Mouse (Mus musculus) stomach, embryonic 15.5 days (tissue): Measurements from ENCODE around the gene Prss40. TPM values are rescaled to one million over a fixed set of nuclear protein-coding genes. Genes with fewer than 3 reads are reported as not detected.

Experiments used
- ATAC-seq: fragments of 200-750 bp; cut with Nextera tagmentation; 2 replicates; pipeline ENCODE4 v1.8.0; 2017; ENCODE audit warnings: low read depth, moderate number of reproducible peaks, moderate TSS enrichment; ENCODE audit not compliant: insufficient read depth, low FRiP score
- H3K27ac ChIP-seq: fragments of 300-500 bp; sonication (generic); 2 replicates; pipeline ENCODE4 v1.5.1; 2015; ENCODE audit warnings: mild to moderate bottlenecking, inconsistent platforms
- H3K27me3 ChIP-seq: fragments of 300-500 bp; sonication (generic); replicated peaks from 2 replicates; pipeline ENCODE4 v1.6.1; 2015; ENCODE audit warnings: inconsistent platforms
- H3K36me3 ChIP-seq: fragments of 300-500 bp; sonication (generic); 2 replicates; pipeline ENCODE4 v1.6.1; 2015; ENCODE audit warnings: inconsistent platforms
- H3K4me1 ChIP-seq: fragments of 300-500 bp; sonication (generic); 2 replicates; pipeline ENCODE4 v1.6.1; 2015; ENCODE audit warnings: inconsistent platforms
- H3K4me2 ChIP-seq: fragments of 300-500 bp; sonication (generic); 2 replicates; pipeline ENCODE4 v1.6.1; 2015; ENCODE audit warnings: mild to moderate bottlenecking, inconsistent platforms
- H3K4me3 ChIP-seq: fragments of 300-500 bp; sonication (generic); replicated peaks from 2 replicates; pipeline ENCODE4 v1.5.1; 2015; ENCODE audit warnings: inconsistent platforms
- H3K9ac ChIP-seq: fragments of 300-500 bp; sonication (generic); 2 replicates; pipeline ENCODE4 v1.6.1; 2015; ENCODE audit warnings: inconsistent platforms
- H3K9me3 ChIP-seq: fragments of 300-500 bp; sonication (generic); 2 replicates; pipeline ENCODE4 v1.6.1; 2016; ENCODE audit warnings: inconsistent platforms
- WGBS: fragments of 180-500 bp; shearing (Covaris S2); methylation state at CpG from one replicate; pipeline ENCODE4 v1.1.7; 2015; 5-methylcytosine and 5-hydroxymethylcytosine counted together
- polyA plus RNA-seq: library from polyadenylated mRNA; unstranded; fragments of >200 nt; fragmentation: Nextera tagmentation; extraction: Ambion mirVana; gene quantifications from 2 replicates; pipeline ENCODE4 v1.2.1, GENCODE M21; 2015

The Prss40 gene
- polyA plus RNA-seq = not detected in 2 replicates

GRCm38 (mm10) chr1:34560843-34561242 lies at the start of gene Prss40:
Gene Prss40, minus strand, starts transcription at chr1:34560943.
- H3K27me3 ChIP-seq = no peaks in the 10 kb centered on the region
- no peaks in the 10 kb centered on the region for H3K9me3 ChIP-seq
- H3K4me1 ChIP-seq = no peaks in the 10 kb centered on the region
- no peak for ATAC-seq
- H3K27ac ChIP-seq = no peak within 1 kb of the TSS
- no peak within 1 kb of the TSS for H3K4me3 ChIP-seq
- WGBS = 80% methylated on average over 15 of the region's 15 CpGs
- H3K36me3 ChIP-seq = no peaks in the 10 kb centered on the region
- H3K4me2 ChIP-seq = no peak within 1 kb of the TSS
- H3K9ac ChIP-seq = no peak within 1 kb of the TSS

- ATAC-seq = no peak
- 10% methylated on average over 8 of the region's 8 CpGs for WGBS
- no peaks in the 10 kb centered on the region for H3K4me1 ChIP-seq
- no peak overlapping the region for H3K9ac ChIP-seq
- no peaks in the 10 kb centered on the region for H3K27me3 ChIP-seq
- H3K9me3 ChIP-seq = no peaks in the 10 kb centered on the region
- no peaks in the 10 kb centered on the region for H3K36me3 ChIP-seq
- no peak overlapping the region for H3K4me3 ChIP-seq
- H3K4me2 ChIP-seq = no peak overlapping the region
- H3K27ac ChIP-seq = no peak overlapping the region
Measured at GRCm38 (mm10) chr1:34602363-34602762, 41.6 kb upstream of the Prss40 start.

GRCm38 (mm10) chr1:34601323-34602047 lies 40.7 kb upstream of the Prss40 start:
- no peak for ATAC-seq
- Histone ChIP-seq H3K27ac (no peak overlapping the region), H3K27me3 (no peaks in the 10 kb centered on the region), H3K36me3 (no peaks in the 10 kb centered on the region), H3K9me3 (no peaks in the 10 kb centered on the region), H3K4me2 (no peak overlapping the region), H3K4me1 (no peaks in the 10 kb centered on the region), H3K4me3 (no peak overlapping the region), H3K9ac (no peak overlapping the region)
- 74% methylated on average over 3 of the region's 3 CpGs for WGBS

- Histone ChIP-seq H3K4me1 (no peaks in the 10 kb centered on the region), H3K9me3 (no peaks in the 10 kb centered on the region), H3K36me3 (no peaks in the 10 kb centered on the region), H3K4me3 (no peak overlapping the region), H3K27me3 (no peaks in the 10 kb centered on the region), H3K9ac (no peak overlapping the region), H3K4me2 (no peak overlapping the region), H3K27ac (no peak overlapping the region)
- ATAC-seq = no peak
- WGBS = 74% methylated on average over 15 of the region's 15 CpGs
Measured at GRCm38 (mm10) chr1:34600000-34600399, 39.3 kb upstream of the Prss40 start.

GRCm38 (mm10) chr1:34587298-34588096 lies 26.8 kb upstream of the Prss40 start:
- H3K27me3 ChIP-seq = no peaks in the 10 kb centered on the region
- H3K9ac ChIP-seq = no peak overlapping the region
- no peak overlapping the region for H3K4me3 ChIP-seq
- H3K9me3 ChIP-seq = no peaks in the 10 kb centered on the region
- no peak overlapping the region for H3K4me2 ChIP-seq
- H3K36me3 ChIP-seq = no peaks in the 10 kb centered on the region
- 80% methylated on average over 22 of the region's 22 CpGs for WGBS
- H3K27ac ChIP-seq = no peak overlapping the region
- 0 out of 2 replicates have a peak, but pooled peaks have one; percentile 18 for ATAC-seq
- no peaks in the 10 kb centered on the region for H3K4me1 ChIP-seq

- H3K27ac ChIP-seq = no peak overlapping the region
- H3K4me2 ChIP-seq = no peak overlapping the region
- H3K27me3 ChIP-seq = peaks cover 9% of the 10 kb centered on the region
- no peaks in the 10 kb centered on the region for H3K36me3 ChIP-seq
- H3K4me3 ChIP-seq = no peak overlapping the region
- WGBS = 74% methylated on average over 4 of the region's 4 CpGs
- no peak for ATAC-seq
- no peaks in the 10 kb centered on the region for H3K9me3 ChIP-seq
- H3K4me1 ChIP-seq = 0 out of 2 replicates have a peak, but pooled peaks cover 1% of the 10 kb centered on the region
- H3K9ac ChIP-seq = no peak overlapping the region
Measured at GRCm38 (mm10) chr1:34584736-34585135, 24.0 kb upstream of the Prss40 start.

- Histone ChIP-seq H3K4me1 (0 out of 2 replicates have a peak, but pooled peaks cover 4% of the 10 kb centered on the region), H3K36me3 (no peaks in the 10 kb centered on the region), H3K9me3 (no peaks in the 10 kb centered on the region), H3K27me3 (peaks cover 15% of the 10 kb centered on the region), H3K9ac (no peak overlapping the region), H3K4me3 (no peak overlapping the region), H3K27ac (no peak overlapping the region), H3K4me2 (no peak overlapping the region)
- 25% methylated on average over 4 of the region's 4 CpGs for WGBS
- no peak for ATAC-seq
Measured at GRCm38 (mm10) chr1:34583821-34584263, 23.1 kb upstream of the Prss40 start.

- no peak overlapping the region for H3K4me2 ChIP-seq
- 74% methylated on average over 6 of the region's 6 CpGs for whole genome bisulfite sequencing
- H3K9me3 ChIP-seq = no peaks in the 10 kb centered on the region
- no peak for ATAC-seq
- H3K4me1 ChIP-seq = 0 out of 2 replicates have a peak, but pooled peaks cover 4% of the 10 kb centered on the region
- H3K27ac ChIP-seq = no peak overlapping the region
- H3K36me3 ChIP-seq = no peaks in the 10 kb centered on the region
- no peak overlapping the region for H3K4me3 ChIP-seq
- peaks cover 21% of the 10 kb centered on the region for H3K27me3 ChIP-seq
- H3K9ac ChIP-seq = no peak overlapping the region
Measured at GRCm38 (mm10) chr1:34582218-34582617, 21.5 kb upstream of the Prss40 start.

GRCm38 (mm10) chr1:34579782-34580356 lies 19.1 kb upstream of the Prss40 start:
- no peaks in the 10 kb centered on the region for H3K36me3 ChIP-seq
- H3K9me3 ChIP-seq = no peaks in the 10 kb centered on the region
- peak overlapping the region; percentile 36 for H3K4me3 ChIP-seq
- peak overlapping the region; percentile 71 for H3K4me2 ChIP-seq
- 0 out of 2 replicates have a peak, but pooled peaks cover 4% of the 10 kb centered on the region for H3K4me1 ChIP-seq
- H3K27ac ChIP-seq = no peak overlapping the region
- ATAC-seq = no peak
- H3K9ac ChIP-seq = no peak overlapping the region
- under 1% methylated on average over 18 of the region's 18 CpGs for WGBS
- H3K27me3 ChIP-seq = peaks cover 24% of the 10 kb centered on the region

- 0 out of 2 replicates have a peak, but pooled peaks cover 4% of the 10 kb centered on the region for H3K4me1 ChIP-seq
- no peak within 1 kb of the TSS for H3K27ac ChIP-seq
- H3K4me2 ChIP-seq = peak within 1 kb of the TSS; percentile 71
- WGBS = under 1% methylated on average over 53 of the region's 53 CpGs
- no peaks in the 10 kb centered on the region for H3K36me3 ChIP-seq
- peak within 1 kb of the TSS; percentile 36 for H3K4me3 ChIP-seq
- peaks cover 24% of the 10 kb centered on the region for H3K27me3 ChIP-seq
- peak; percentile 86 for ATAC-seq
- no peak within 1 kb of the TSS for H3K9ac ChIP-seq
- H3K9me3 ChIP-seq = no peaks in the 10 kb centered on the region
Measured at GRCm38 (mm10) chr1:34578851-34579781, 18.4 kb upstream of the Prss40 start, which contains the start of gene Amer3. Gene Amer3, plus strand, starts transcription at chr1:34579657.

GRCm38 (mm10) chr1:34573221-34573620 lies 12.5 kb upstream of the Prss40 start:
- 76% methylated on average over 6 of the region's 6 CpGs for WGBS
- Histone ChIP-seq H3K4me1 (no peaks in the 10 kb centered on the region), H3K27me3 (peaks cover 4% of the 10 kb centered on the region; the same call in 1 of the 2 replicates), H3K4me3 (no peak overlapping the region), H3K27ac (no peak overlapping the region), H3K4me2 (no peak overlapping the region), H3K9ac (no peak overlapping the region), H3K9me3 (no peaks in the 10 kb centered on the region), H3K36me3 (no peaks in the 10 kb centered on the region)
- ATAC-seq = no peak
